Mouse (Mus musculus) brain, embryonic 14.5 days (tissue): ENCODE measurements around the gene Msi2.

ENCODE experiments used
- CTCF ChIP-seq: fragments of 200-500 bp; IDR thresholded peaks from 2 replicates; pipeline ENCODE4 v1.5.1; 2012; ENCODE audit warnings: inconsistent platforms, mild to moderate bottlenecking, moderate library complexity, borderline replicate concordance; ENCODE audit not compliant: insufficient read depth, insufficient read length; ENCODE audit errors: extremely low read depth
- POLR2A ChIP-seq: fragments of 200-500 bp; IDR thresholded peaks from 2 replicates; pipeline ENCODE4 v1.6.1; 2012; ENCODE audit warnings: mild to moderate bottlenecking, inconsistent platforms, borderline replicate concordance; ENCODE audit not compliant: poor library complexity, insufficient read depth, insufficient read length, severe bottlenecking; ENCODE audit errors: extremely low read depth

DNA sequence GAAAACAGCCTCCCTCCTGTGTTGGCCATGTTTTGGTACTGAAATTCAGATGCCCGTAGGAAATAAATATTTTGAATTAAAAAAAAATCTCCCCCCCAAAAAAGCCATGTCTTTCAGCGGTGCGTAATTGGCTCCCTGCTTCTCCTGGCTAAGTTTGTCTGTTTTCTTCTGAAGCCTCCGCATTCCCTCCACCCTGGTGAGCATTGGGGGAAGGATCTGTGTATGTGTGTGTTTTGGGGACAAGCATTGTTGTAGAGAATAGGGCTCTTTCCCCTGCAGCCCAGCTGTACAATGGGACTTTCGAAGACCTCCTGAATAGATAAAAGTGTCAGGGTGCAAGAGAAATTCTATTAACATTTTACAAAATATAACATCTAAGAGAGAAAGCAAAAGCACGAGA is 236.1 kb downstream of the Msi2 start:
- TF ChIP-seq POLR2A (no peak), CTCF (no peak)
